Mouse (Mus musculus) adrenal gland, postnatal 14 days (tissue): ENCODE data around the gene Rasa3. TPM values are rescaled to one million over a fixed set of nuclear protein-coding genes. Genes with fewer than 3 reads are reported as not detected.

Source experiments
- DNase-seq: peaks from one replicate; pipeline ENCODE4 v3.0.0; 2021; ENCODE audit warnings: mixed read lengths
- total RNA-seq: library from RNA; stranded (reverse); gene quantifications from 2 replicates; pipeline ENCODE4 v1.2.3, GENCODE M21; 2021

Rasa3 gene
- total RNA-seq, 1 experiment from 2014 or later, result 29.4 TPM

GRCm38 (mm10) chr8:13648377-13649153 lies 28.8 kb downstream of the Rasa3 start:
- peak; percentile 47 for DNase-seq

GRCm38 (mm10) chr8:13647591-13647990 lies 29.8 kb downstream of the Rasa3 start:
- DNase-seq, result no peak

- DNase-seq, result peak; percentile 67
Observed at GRCm38 (mm10) chr8:13644932-13645676, 32.3 kb downstream of the Rasa3 start.

GRCm38 (mm10) chr8:13644155-13644554 lies 33.2 kb downstream of the Rasa3 start:
- peak; percentile 67 for DNase-seq

- no peak for DNase-seq
Observed at GRCm38 (mm10) chr8:13642659-13643181, 34.7 kb downstream of the Rasa3 start.

- DNase-seq, result peak; percentile 55
Observed at GRCm38 (mm10) chr8:13641206-13641605, 36.2 kb downstream of the Rasa3 start.

GRCm38 (mm10) chr8:13640452-13640883 lies 36.9 kb downstream of the Rasa3 start:
- DNase-seq, result peak; percentile 56

- DNase-seq, result no peak
Observed at GRCm38 (mm10) chr8:13633107-13633506, 44.3 kb downstream of the Rasa3 start.

- no peak for DNase-seq
Observed at GRCm38 (mm10) chr8:13632309-13632708, 45.1 kb downstream of the Rasa3 start.

- DNase-seq, result no peak
Observed at GRCm38 (mm10) chr8:13630754-13631153, 46.6 kb downstream of the Rasa3 start.

- DNase-seq, result no peak
Observed at GRCm38 (mm10) chr8:13630171-13630570, 47.2 kb downstream of the Rasa3 start.

GRCm38 (mm10) chr8:13629351-13630090 lies 47.9 kb downstream of the Rasa3 start:
- no peak for DNase-seq

GRCm38 (mm10) chr8:13628067-13628466 lies 49.3 kb downstream of the Rasa3 start:
- DNase-seq, result no peak

GRCm38 (mm10) chr8:13627591-13627990 lies 49.8 kb downstream of the Rasa3 start:
- DNase-seq, result no peak

- no peak for DNase-seq
Observed at GRCm38 (mm10) chr8:13626114-13626513, 51.3 kb downstream of the Rasa3 start.

- no peak for DNase-seq
Observed at GRCm38 (mm10) chr8:13625281-13625970, 52.0 kb downstream of the Rasa3 start.

- DNase-seq, result no peak
Observed at GRCm38 (mm10) chr8:13624863-13625262, 52.5 kb downstream of the Rasa3 start.

- DNase-seq, result peak; percentile 63
Observed at GRCm38 (mm10) chr8:13623911-13624421, 53.4 kb downstream of the Rasa3 start.

- no peak for DNase-seq
Observed at GRCm38 (mm10) chr8:13623038-13623750, 54.2 kb downstream of the Rasa3 start.

- peak; percentile 51 for DNase-seq
Observed at GRCm38 (mm10) chr8:13620226-13620920, 57.0 kb downstream of the Rasa3 start.
